Mouse (Mus musculus) lung, adult 2 months (tissue): Measurements from ENCODE around the gene Slc2a12. TPM values are rescaled to one million over a fixed set of nuclear protein-coding genes. Genes with fewer than 3 reads are reported as not detected.

Experiments
- DNase-seq: peaks from one replicate; pipeline ENCODE4 v3.0.0; 2022
- H3K4me1 ChIP-seq: fragments of 200-500 bp; 2 replicates; pipeline ENCODE4 v1.6.1; 2011; ENCODE audit warnings: low read length; ENCODE audit not compliant: control insufficient read depth, insufficient read depth
- H3K4me3 ChIP-seq: fragments of 200-500 bp; replicated peaks from 2 replicates; pipeline ENCODE3; 2011; ENCODE audit warnings: low read depth, mild to moderate bottlenecking, control low read depth, low read length; ENCODE audit errors: extremely low read depth
- CTCF ChIP-seq: fragments of 200-500 bp; IDR thresholded peaks from 2 replicates; pipeline ENCODE4 v1.5.1; 2011; ENCODE audit warnings: mild to moderate bottlenecking, low read length, control low read depth; ENCODE audit not compliant: insufficient read depth
- POLR2A ChIP-seq: fragments of 200-500 bp; IDR thresholded peaks from 2 replicates; pipeline ENCODE4 v1.6.1; 2011; ENCODE audit warnings: low read depth, mild to moderate bottlenecking, control low read depth, low read length, borderline replicate concordance; ENCODE audit errors: extremely low read depth
- WGBS: fragments of 180-500 bp; shearing (Covaris S2); methylation state at CpG from one replicate; pipeline ENCODE4 v1.1.7; 2018; 5-methylcytosine and 5-hydroxymethylcytosine counted together
- polyA plus RNA-seq: library from polyadenylated mRNA; depleted of rRNA; stranded (reverse); fragments of >200 nt; gene quantifications from 2 replicates; pipeline ENCODE4 v1.2.3, GENCODE M21; 2012

Gene Slc2a12
- polyA plus RNA-seq, 1 experiment = 5.5 TPM

DNA sequence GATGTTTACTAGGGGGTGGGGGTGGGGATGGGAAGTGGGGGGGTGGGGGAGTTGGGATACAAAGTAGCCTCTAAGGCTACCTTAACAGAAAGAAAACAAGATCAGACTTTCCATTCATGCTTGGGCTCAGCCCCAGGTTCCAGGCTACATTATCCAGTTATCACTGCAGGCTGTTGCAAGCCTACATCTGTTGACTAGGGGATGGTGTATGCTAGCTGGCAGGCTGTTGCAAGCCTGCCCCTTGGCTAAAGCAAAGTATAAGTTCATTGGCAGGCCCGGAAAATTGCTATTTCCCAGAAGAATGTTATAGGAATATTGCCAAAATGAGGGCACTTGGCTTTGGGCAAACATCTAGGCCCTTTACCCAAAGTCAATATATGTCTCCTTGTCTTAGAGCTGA, 16.0 kb upstream of the Slc2a12 start:
- WGBS = 61% methylated on average over 1 of the region's 1 CpGs
- H3K4me3 ChIP-seq = no peak overlapping the region
- DNase-seq = no peak
- H3K4me1 ChIP-seq = no peaks in the 10 kb centered on the region
- TF ChIP-seq POLR2A (no peak), CTCF (no peak)

DNA sequence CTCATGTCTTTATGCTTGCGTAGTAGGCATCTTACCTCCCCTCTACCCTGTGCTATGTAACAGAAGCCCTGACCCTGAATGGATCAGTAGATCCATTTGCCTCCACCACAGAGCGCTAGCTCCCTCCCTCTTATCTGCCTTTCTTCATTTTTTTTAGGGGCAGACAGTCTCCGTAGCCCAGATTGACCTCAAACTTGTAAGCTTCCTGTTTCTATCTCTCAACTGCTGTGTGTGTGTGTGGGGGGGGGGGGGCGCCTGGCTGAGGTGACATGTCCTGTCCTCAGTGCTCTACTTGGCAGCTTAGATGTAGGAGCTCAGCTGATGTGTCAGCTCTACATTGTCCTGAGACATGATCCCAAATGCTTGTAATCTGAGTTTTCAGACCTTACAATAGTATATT, 13.7 kb upstream of the Slc2a12 start:
- WGBS = 43% methylated on average over 4 of the region's 4 CpGs
- TF ChIP-seq CTCF = no peak
- no peak for TF ChIP-seq POLR2A
- no peaks in the 10 kb centered on the region for H3K4me1 ChIP-seq
- H3K4me3 ChIP-seq = no peak overlapping the region
- DNase-seq = no peak

DNA sequence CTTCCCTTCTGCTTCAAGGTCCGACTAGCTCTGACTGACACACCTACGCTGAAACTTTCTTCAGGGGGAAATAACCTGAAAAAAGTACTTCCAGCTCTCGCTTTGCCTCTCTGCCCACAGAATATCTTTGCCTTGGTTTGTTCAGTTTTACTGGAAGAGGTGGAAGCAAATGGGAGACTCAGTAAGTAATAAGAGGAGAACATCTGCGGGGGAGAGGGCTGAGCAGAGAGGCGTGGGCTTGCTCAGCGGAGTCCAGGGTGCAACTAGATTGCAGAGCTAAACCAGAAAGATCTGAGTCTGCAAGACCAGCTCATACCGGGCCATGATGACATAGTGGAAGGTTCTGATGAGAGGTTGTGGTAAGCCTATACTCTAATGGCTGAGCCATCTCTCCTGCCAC, 13.3 kb upstream of the Slc2a12 start:
- Histone ChIP-seq H3K4me1 (no peaks in the 10 kb centered on the region), H3K4me3 (no peak overlapping the region)
- DNase-seq = no peak
- WGBS = 76% methylated on average over 7 of the region's 7 CpGs
- TF ChIP-seq POLR2A = no peak

DNA sequence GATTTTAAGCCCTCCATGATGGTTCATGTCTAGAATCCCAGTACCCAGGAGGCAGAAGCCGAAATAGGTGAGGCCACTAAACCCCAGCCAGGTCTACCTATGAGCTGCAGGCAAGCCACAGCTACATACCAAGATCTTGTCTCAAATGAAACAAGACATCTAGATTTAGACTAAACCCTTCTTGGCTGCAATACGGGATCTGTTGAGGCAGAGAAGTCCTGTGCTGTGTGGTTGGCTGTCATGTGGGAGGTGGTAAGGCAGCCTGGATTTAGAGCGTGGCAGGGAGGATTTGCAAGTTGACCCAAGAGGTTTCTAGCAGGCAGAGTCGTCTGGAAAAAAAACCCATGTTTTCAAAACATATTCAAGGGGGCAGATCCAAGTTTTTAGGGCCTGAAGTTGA, 12.9 kb upstream of the Slc2a12 start:
- H3K4me1 ChIP-seq = no peaks in the 10 kb centered on the region
- TF ChIP-seq POLR2A = no peak
- TF ChIP-seq CTCF = no peak
- DNase-seq = no peak
- H3K4me3 ChIP-seq = no peak overlapping the region
- 82% methylated on average over 4 of the region's 4 CpGs for WGBS

DNA sequence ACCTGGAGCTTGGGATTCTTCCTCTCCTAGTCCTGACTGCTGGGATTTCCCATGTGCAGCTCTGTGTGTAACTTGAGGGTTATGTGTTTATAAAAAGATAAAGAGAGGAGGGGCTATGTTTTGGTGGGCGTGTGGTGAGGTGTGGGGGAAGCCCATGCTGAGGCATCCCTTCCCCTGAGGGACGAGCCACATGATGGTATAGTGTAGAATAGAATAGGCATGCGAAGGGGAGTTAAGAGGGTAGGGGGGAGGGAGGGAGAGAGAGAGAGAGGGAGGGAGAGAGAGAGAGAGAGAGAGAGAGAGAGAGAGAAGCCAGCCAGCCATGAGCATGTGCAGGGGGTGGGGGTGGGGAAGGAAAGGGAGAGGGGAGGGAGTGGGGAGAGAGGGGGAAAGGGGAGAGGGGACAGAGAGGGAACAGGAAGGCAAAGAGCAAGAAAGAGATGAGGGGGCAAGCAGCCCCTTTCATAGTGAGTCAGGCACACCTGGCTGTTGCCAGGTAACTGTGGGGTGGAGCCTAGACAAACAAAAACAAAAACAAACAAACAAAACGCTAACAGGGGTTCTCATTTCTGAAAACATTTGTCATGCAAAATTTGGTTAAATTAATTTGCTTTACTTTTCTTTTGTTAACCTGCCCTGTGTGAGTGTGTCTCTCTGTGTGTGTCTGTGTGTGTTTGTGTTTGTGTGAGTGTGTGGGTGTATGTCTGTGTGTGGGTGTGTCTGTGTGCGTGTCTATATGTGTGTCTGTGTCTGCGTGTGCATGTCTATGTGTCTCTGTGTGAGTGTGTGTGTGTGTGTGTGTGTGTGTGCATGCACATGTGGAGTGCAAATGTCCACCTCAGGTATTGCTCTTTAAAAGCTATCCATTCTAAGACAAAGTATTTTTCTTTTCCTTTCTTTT, 11.2 kb upstream of the Slc2a12 start:
- no peak for TF ChIP-seq CTCF
- no peak for TF ChIP-seq POLR2A
- DNase-seq = no peak
- Histone ChIP-seq H3K4me3 (no peak overlapping the region), H3K4me1 (no peaks in the 10 kb centered on the region)
- WGBS = 50% methylated on average over 6 of the region's 6 CpGs

DNA sequence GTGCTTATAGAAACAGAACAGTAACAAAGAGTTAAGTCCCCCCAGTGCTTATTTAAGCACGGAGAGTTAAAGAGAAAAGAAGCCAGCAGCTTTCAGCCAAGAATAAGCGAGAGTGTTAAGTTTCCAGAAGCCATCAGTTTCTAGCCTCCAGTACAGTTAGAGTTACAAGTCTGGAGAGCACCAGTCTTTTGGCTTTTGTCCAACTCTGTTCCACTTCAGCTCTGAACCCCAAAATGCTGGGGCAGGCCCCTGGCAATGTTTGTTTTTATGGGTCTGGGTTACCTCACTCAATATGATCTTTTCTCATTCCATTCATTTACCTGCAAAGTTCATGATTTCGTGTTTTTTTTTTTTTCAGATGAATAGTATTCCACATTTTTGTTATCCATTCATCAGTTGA, 7.6 kb upstream of the Slc2a12 start:
- no peak for DNase-seq
- WGBS = 47% methylated on average over 3 of the region's 3 CpGs
- no peak for TF ChIP-seq CTCF
- H3K4me3 ChIP-seq = no peak overlapping the region
- H3K4me1 ChIP-seq = no peaks in the 10 kb centered on the region

DNA sequence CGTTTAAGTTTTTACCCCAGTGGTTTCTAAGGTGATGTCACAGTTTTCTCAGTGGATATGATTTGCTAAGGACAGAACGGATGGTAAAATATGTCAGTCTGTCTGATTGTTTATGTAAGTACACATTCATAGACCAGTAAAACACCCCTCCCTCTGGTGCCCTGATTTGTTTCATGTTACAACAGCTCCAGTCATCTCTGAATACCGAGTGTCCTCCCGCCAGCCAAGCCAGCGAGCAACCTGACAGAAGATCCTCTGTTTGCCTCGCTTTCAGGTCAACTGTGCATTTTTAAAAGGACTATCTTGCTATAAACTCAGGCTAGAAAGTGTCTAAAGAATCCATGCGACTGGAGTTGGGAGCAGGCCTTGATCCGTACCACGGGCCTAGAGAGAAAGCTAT, 640 bp upstream of the Slc2a12 start:
- WGBS = 78% methylated on average over 9 of the region's 9 CpGs
- DNase-seq = no peak
- no peak for TF ChIP-seq CTCF
- no peak for TF ChIP-seq POLR2A
- no peak overlapping the region for H3K4me3 ChIP-seq
- H3K4me1 ChIP-seq = peaks cover 7% of the 10 kb centered on the region

DNA sequence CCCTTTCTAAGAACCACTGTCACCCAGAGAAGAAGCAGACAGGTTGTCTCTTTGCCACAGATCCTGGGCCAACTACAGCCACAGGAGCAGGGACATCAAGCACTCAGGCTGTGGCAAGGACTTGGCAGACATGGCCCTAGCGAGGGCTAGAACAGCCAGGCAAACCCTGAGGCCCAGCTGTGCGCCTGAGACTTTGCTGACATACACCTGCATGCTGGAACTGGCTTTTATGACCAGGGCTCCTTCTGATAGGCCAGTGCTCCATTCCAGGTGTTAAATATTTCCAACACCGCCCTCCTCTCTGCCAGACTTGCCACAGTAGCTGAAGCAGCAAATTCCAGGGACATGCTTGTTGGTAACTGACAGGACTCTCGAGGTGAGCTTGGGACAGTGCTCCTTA, 3.9 kb downstream of the Slc2a12 start:
- DNase-seq = no peak
- TF ChIP-seq POLR2A = no peak
- no peak for TF ChIP-seq CTCF
- WGBS = 74% methylated on average over 4 of the region's 4 CpGs
- peaks cover 7% of the 10 kb centered on the region for H3K4me1 ChIP-seq
- H3K4me3 ChIP-seq = no peak overlapping the region

DNA sequence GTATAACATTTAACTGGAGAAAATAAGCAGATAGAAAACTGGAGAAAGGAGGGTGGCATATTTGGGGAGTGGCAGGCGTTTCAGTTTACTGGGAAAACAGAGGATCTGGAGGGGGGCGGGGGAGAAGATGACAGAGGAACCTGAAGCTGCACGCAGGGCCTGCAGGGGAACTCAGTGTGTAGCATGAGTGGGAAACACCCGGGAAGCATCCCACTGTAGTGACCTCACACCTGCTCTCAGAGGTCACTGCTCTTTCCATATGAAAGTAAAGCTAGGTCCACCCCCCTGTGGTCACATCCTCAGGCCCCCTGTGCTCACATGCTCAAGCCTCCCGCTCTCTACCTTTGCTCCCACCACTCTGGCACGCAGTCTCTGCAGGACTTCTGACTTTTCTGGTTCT, 9.0 kb downstream of the Slc2a12 start:
- Histone ChIP-seq H3K4me1 (no peaks in the 10 kb centered on the region), H3K4me3 (no peak overlapping the region)
- DNase-seq = no peak
- WGBS = 59% methylated on average over 6 of the region's 6 CpGs
- no peak for TF ChIP-seq CTCF
- no peak for TF ChIP-seq POLR2A
